Mouse (Mus musculus) neural tube, embryonic 15.5 days (tissue): ENCODE data around the gene Gga3. TPM values are rescaled to one million over a fixed set of nuclear protein-coding genes. Genes with fewer than 3 reads are reported as not detected.

ENCODE experiments used
- ATAC-seq: fragments of 200-750 bp; cut with Nextera tagmentation; 2 replicates; pipeline ENCODE4 v1.8.0; 2017; ENCODE audit warnings: mild to moderate bottlenecking, moderate TSS enrichment, moderate library complexity; ENCODE audit not compliant: low FRiP score
- H3K27ac ChIP-seq: fragments of 300-500 bp; sonication (generic); replicated peaks from 2 replicates; pipeline ENCODE4 v1.5.1; 2015; ENCODE audit warnings: mild to moderate bottlenecking, inconsistent platforms
- H3K27me3 ChIP-seq: fragments of 300-500 bp; sonication (generic); replicated peaks from 2 replicates; pipeline ENCODE4 v1.6.1; 2015; ENCODE audit warnings: inconsistent platforms
- H3K36me3 ChIP-seq: fragments of 300-500 bp; sonication (generic); 2 replicates; pipeline ENCODE4 v1.6.1; 2015; ENCODE audit warnings: inconsistent platforms
- H3K4me1 ChIP-seq: fragments of 300-500 bp; sonication (generic); 2 replicates; pipeline ENCODE4 v1.6.1; 2015; ENCODE audit warnings: inconsistent platforms
- H3K4me2 ChIP-seq: fragments of 300-500 bp; sonication (generic); 2 replicates; pipeline ENCODE4 v1.6.1; 2015; ENCODE audit warnings: inconsistent platforms, mild to moderate bottlenecking, moderate library complexity
- H3K4me3 ChIP-seq: fragments of 300-500 bp; sonication (generic); replicated peaks from 2 replicates; pipeline ENCODE4 v1.5.1; 2015; ENCODE audit warnings: mild to moderate bottlenecking, inconsistent platforms
- H3K9ac ChIP-seq: fragments of 300-500 bp; sonication (generic); replicated peaks from 2 replicates; pipeline ENCODE4 v1.6.1; 2015; ENCODE audit warnings: mild to moderate bottlenecking, inconsistent platforms
- H3K9me3 ChIP-seq: fragments of 300-500 bp; sonication (generic); replicated peaks from 2 replicates; pipeline ENCODE4 v1.6.1; 2016; ENCODE audit warnings: inconsistent platforms
- WGBS: fragments of 180-500 bp; shearing (Covaris S2); methylation state at CpG from one replicate; pipeline ENCODE4 v1.1.7; 2015; ENCODE audit warnings: mixed read lengths; 5-methylcytosine and 5-hydroxymethylcytosine counted together
- polyA plus RNA-seq: library from polyadenylated mRNA; unstranded; fragments of >200 nt; fragmentation: Nextera tagmentation; extraction: Ambion mirVana; gene quantifications from 2 replicates; pipeline ENCODE4 v1.2.1, GENCODE M21; 2015

Gga3 gene
- polyA plus RNA-seq, 1 experiment from 2014 or later, result 35.0 TPM

GRCm38 (mm10) chr11:115640978-115641663 lies 37.3 kb upstream of the Gga3 start:
- H3K4me1 ChIP-seq, result no peaks in the 10 kb centered on the region
- H3K9me3 ChIP-seq, result no peaks in the 10 kb centered on the region

GRCm38 (mm10) chr11:115640311-115640828 lies 36.5 kb upstream of the Gga3 start:
- Histone ChIP-seq H3K27ac (no peak overlapping the region), H3K4me1 (no peaks in the 10 kb centered on the region), H3K4me3 (no peak overlapping the region), H3K9me3 (no peaks in the 10 kb centered on the region), H3K9ac (no peak overlapping the region), H3K36me3 (peaks cover 20% of the 10 kb centered on the region), H3K27me3 (no peaks in the 10 kb centered on the region), H3K4me2 (no peak overlapping the region)
- no peak for ATAC-seq
- 89% methylated on average over 3 of the region's 4 CpGs for WGBS

More at GRCm38 (mm10) chr11:115640978-115641663, 37.3 kb upstream of the Gga3 start:
- H3K4me2 ChIP-seq, result no peak overlapping the region
- WGBS, result 55% methylated on average over 14 of the region's 14 CpGs
- no peak for ATAC-seq
- peaks cover 23% of the 10 kb centered on the region for H3K36me3 ChIP-seq
- H3K27me3 ChIP-seq, result no peaks in the 10 kb centered on the region
- H3K9ac ChIP-seq, result no peak overlapping the region
- no peak overlapping the region for H3K27ac ChIP-seq
- no peak overlapping the region for H3K4me3 ChIP-seq

GRCm38 (mm10) chr11:115639540-115639939 lies 35.7 kb upstream of the Gga3 start:
- no peak overlapping the region for H3K9ac ChIP-seq
- H3K27ac ChIP-seq, result no peak overlapping the region
- no peak overlapping the region for H3K4me3 ChIP-seq
- H3K4me2 ChIP-seq, result no peak overlapping the region
- H3K36me3 ChIP-seq, result peaks cover 14% of the 10 kb centered on the region
- no peaks in the 10 kb centered on the region for H3K4me1 ChIP-seq
- WGBS, result 83% methylated on average over 4 of the region's 4 CpGs
- H3K9me3 ChIP-seq, result no peaks in the 10 kb centered on the region
- H3K27me3 ChIP-seq, result no peaks in the 10 kb centered on the region
- ATAC-seq, result no peak

- ATAC-seq, result no peak
- Histone ChIP-seq H3K9ac (no peak overlapping the region), H3K36me3 (peaks cover 9% of the 10 kb centered on the region), H3K4me3 (no peak overlapping the region), H3K4me2 (no peak overlapping the region), H3K9me3 (no peaks in the 10 kb centered on the region), H3K27me3 (no peaks in the 10 kb centered on the region), H3K4me1 (no peaks in the 10 kb centered on the region), H3K27ac (no peak overlapping the region)
- 82% methylated on average over 5 of the region's 5 CpGs for WGBS
These were observed 34.9 kb upstream of the Gga3 start for GRCm38 (mm10) chr11:115638498-115639409.

GRCm38 (mm10) chr11:115636960-115637359 lies 33.1 kb upstream of the Gga3 start:
- 80% methylated on average over 3 of the region's 3 CpGs for WGBS
- ATAC-seq, result no peak
- no peaks in the 10 kb centered on the region for H3K4me1 ChIP-seq
- no peaks in the 10 kb centered on the region for H3K36me3 ChIP-seq
- H3K27me3 ChIP-seq, result no peaks in the 10 kb centered on the region
- H3K9ac ChIP-seq, result no peak overlapping the region
- H3K9me3 ChIP-seq, result no peaks in the 10 kb centered on the region
- no peak overlapping the region for H3K4me3 ChIP-seq
- H3K4me2 ChIP-seq, result no peak overlapping the region
- no peak overlapping the region for H3K27ac ChIP-seq

- no peak overlapping the region for H3K4me3 ChIP-seq
- H3K4me2 ChIP-seq, result no peak overlapping the region
- no peak for ATAC-seq
- WGBS, result 73% methylated on average over 8 of the region's 8 CpGs
- H3K4me1 ChIP-seq, result no peaks in the 10 kb centered on the region
- no peaks in the 10 kb centered on the region for H3K27me3 ChIP-seq
- H3K9ac ChIP-seq, result no peak overlapping the region
- H3K27ac ChIP-seq, result no peak overlapping the region
- H3K36me3 ChIP-seq, result no peaks in the 10 kb centered on the region
- no peaks in the 10 kb centered on the region for H3K9me3 ChIP-seq
These were observed 31.6 kb upstream of the Gga3 start for GRCm38 (mm10) chr11:115635484-115635883.

GRCm38 (mm10) chr11:115635041-115635440 lies 31.2 kb upstream of the Gga3 start:
- Histone ChIP-seq H3K27ac (no peak overlapping the region), H3K36me3 (no peaks in the 10 kb centered on the region), H3K4me1 (no peaks in the 10 kb centered on the region), H3K4me2 (no peak overlapping the region), H3K27me3 (no peaks in the 10 kb centered on the region), H3K9ac (no peak overlapping the region), H3K4me3 (no peak overlapping the region), H3K9me3 (no peaks in the 10 kb centered on the region)
- ATAC-seq, result no peak
- 89% methylated on average over 8 of the region's 8 CpGs for WGBS

- H3K4me2 ChIP-seq, result no peak overlapping the region
- WGBS, result 86% methylated on average over 3 of the region's 4 CpGs
- no peak overlapping the region for H3K27ac ChIP-seq
- H3K9ac ChIP-seq, result no peak overlapping the region
- no peak for ATAC-seq
- H3K4me1 ChIP-seq, result no peaks in the 10 kb centered on the region
- H3K27me3 ChIP-seq, result no peaks in the 10 kb centered on the region
- H3K4me3 ChIP-seq, result no peak overlapping the region
- no peaks in the 10 kb centered on the region for H3K9me3 ChIP-seq
- no peaks in the 10 kb centered on the region for H3K36me3 ChIP-seq
These were observed 30.3 kb upstream of the Gga3 start for GRCm38 (mm10) chr11:115634109-115634508.

DNA sequence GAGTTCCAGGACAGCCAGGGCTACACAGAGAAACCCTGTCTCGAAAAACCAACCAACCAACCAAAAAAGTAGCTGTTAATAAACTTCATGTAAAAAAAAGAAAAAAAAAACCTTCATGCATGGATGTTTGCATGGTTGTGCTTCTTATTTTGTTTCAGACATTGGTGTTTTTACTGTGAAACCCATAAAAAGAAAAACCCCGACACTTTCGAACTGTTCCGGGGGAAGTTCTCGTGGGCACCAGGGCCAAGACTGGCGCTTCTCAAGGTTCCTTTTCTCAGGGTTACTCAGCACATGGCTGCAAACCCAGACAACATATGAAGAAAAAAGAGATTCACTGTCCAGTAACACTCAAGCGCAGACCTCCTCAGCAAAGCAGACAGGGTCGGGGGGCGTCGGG lies 29.0 kb upstream of the Gga3 start:
- no peaks in the 10 kb centered on the region for H3K9me3 ChIP-seq
- H3K4me3 ChIP-seq, result no peak overlapping the region
- 92% methylated on average over 10 of the region's 10 CpGs for WGBS
- no peaks in the 10 kb centered on the region for H3K27me3 ChIP-seq
- H3K9ac ChIP-seq, result no peak overlapping the region
- no peak overlapping the region for H3K4me2 ChIP-seq
- no peak for ATAC-seq
- no peaks in the 10 kb centered on the region for H3K36me3 ChIP-seq
- no peak overlapping the region for H3K27ac ChIP-seq
- peaks cover 4% of the 10 kb centered on the region; the same call in 1 of the 2 replicates for H3K4me1 ChIP-seq

DNA sequence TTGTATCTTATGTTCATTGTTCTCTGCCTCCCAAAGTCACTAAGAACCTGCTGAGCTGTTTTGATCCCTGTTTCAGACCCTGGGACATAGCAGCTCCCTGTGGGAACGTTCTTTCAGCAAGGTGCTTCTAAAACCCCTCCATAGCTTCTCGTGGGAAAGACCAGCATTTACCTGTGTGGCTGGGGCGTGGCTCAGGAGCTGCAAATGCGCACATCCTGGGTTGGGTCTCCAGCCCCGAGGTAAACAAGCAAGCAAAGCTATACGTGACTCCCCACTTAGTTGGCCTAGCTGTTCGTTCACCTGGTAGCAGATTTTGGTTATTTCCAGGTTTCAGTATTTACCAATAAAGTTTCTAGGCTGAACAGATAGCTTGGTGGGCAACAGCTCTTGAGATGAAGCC lies 28.4 kb upstream of the Gga3 start:
- Histone ChIP-seq H3K27me3 (no peaks in the 10 kb centered on the region), H3K27ac (no peak overlapping the region), H3K36me3 (no peaks in the 10 kb centered on the region), H3K9me3 (no peaks in the 10 kb centered on the region), H3K4me3 (no peak overlapping the region), H3K9ac (no peak overlapping the region), H3K4me1 (peaks cover 8% of the 10 kb centered on the region), H3K4me2 (no peak overlapping the region)
- no peak for ATAC-seq
- 83% methylated on average over 7 of the region's 7 CpGs for WGBS

GRCm38 (mm10) chr11:115631505-115631890 lies 27.6 kb upstream of the Gga3 start:
- no peak overlapping the region for H3K27ac ChIP-seq
- H3K27me3 ChIP-seq, result no peaks in the 10 kb centered on the region
- peaks cover 16% of the 10 kb centered on the region for H3K4me1 ChIP-seq
- no peak for ATAC-seq
- 20% methylated on average over 3 of the region's 3 CpGs for WGBS
- H3K4me2 ChIP-seq, result no peak overlapping the region
- no peaks in the 10 kb centered on the region for H3K9me3 ChIP-seq
- H3K36me3 ChIP-seq, result no peaks in the 10 kb centered on the region
- no peak overlapping the region for H3K4me3 ChIP-seq
- H3K9ac ChIP-seq, result no peak overlapping the region
